Comparison of ENCODE assay signal across 13 mouse cellular contexts in genomic region chr17:47092076-47092475, GRCm38 (mm10).
"Had no signal": no experiment of that assay in that cellular context is flagged by ENCODE, and none has a peak within 500 bp of the region (broad histone marks: within the 10 kb centered on the region; RNA-seq: fewer than 3 reads in every experiment).

No protein-coding gene starts in this region.

- DNase-seq: lung, adult 18-20 months; lung, embryonic 14.5 days; lung, postnatal 10 days; lung, postnatal 4 days; midbrain, embryonic 14.5 days; retina, postnatal 1 day; right cerebral cortex, adult 18-20 months; right cerebral cortex, postnatal 25 days; right cerebral cortex, postnatal 4 days; spleen, adult 18-20 months; thymus, adult 2 months; thymus, postnatal 25 days; thymus, postnatal 4 days had no signal
